Mouse (Mus musculus) mouse embryonic stem cell (cell line): ENCODE data around the gene Cyp21a1.
"Not testable (repeated sequence)": the region's sequence is repeated elsewhere in the genome, so short reads cannot be mapped to it uniquely, and the experiment has no call there.

Experiments
- in situ Hi-C, 2 experiments: fragments of 300-500 bp; cut with MboI; formaldehyde crosslinking; loops; 1 replicate in 1 of 2; 3 replicates in 1 of 2; pipeline ENCODE4 v1.14.3; 2019 to 2020; ENCODE audit warnings: low sequenced_read_pairs in 2 of 2, low pct_unique_long_range_greater_than_20kb in 1 of 2, mixed read lengths in 1 of 2; ENCODE audit not compliant: unreplicated experiment in 1 of 2

Cyp21a1 gene

DNA sequence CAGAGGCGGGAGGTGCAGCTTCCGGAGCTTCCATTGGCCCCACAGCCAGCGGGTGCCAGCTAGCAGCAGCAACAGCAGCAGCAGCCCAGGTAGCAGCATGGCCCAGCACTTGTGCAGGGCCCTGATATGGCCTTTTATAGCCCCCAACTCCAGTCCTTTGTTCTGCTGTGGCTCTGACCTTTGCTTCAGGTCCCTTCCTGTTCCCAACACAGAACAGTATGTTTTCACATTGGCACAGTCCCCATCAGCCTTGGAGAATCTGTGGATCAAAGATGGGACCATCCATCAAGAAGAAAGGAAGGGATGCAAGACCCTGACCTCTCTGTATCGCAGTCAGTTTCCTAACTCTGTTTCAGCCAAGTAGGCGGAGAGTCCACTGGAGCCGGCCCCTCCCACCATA, at the start of gene Cyp21a1:
TSS of gene Cyp21a1 (minus strand) at position 261 of the 400 bp plus-strand sequence.
- in situ Hi-C loops = not testable (repeated sequence)

DNA sequence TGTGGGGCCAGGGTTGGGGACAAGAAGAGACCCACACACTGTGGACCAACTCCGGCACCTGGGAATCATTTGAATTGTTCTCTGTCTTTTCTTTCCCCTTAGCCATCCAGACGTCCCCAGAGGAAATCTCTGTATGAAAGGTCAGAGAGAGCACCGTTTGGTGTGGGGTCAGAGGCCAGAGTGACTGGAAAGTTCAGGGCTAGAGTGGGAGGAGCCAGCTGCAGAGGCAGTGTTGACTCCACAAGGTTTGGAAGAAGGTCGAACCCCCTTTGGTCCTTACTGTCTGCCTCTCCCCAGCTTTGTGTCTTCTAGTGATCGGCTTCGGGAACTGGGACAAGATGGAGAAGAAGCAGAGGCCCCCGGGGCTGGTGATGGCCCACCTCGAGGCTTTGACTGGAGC, 49.1 kb upstream of the Cyp21a1 start:
- in situ Hi-C loops = no loop called here

GRCm38 (mm10) chr17:34850517-34851125, 46.3 kb upstream of the Cyp21a1 start:
- in situ Hi-C loops = no loop called here

- in situ Hi-C loops = no loop called here
Measured at GRCm38 (mm10) chr17:34849722-34850516, 45.6 kb upstream of the Cyp21a1 start, which contains the start of the genes Skiv2l and Nelfe. TSS of gene Skiv2l (minus strand) at chr17:34850210. TSS of gene Nelfe (plus strand) at chr17:34850391.

DNA sequence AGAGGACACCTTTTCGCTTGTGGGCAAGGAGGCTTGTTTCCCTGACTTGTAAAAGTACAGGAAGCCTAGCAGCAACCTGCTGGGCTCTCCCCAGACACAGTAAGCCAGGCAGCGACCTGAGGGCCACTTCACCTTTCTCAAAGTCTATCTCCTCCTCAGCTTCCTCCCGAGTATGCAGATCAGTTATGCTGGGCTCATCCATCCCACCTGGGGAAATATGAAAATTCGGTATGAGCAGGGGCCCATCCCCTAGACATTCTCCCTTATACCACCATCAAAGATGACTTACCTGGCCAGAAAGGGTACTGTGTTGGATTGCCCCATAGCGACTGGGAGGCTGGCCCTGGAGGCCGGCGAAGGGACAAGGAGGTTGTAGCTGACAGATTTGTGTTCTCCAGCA, 43.3 kb upstream of the Cyp21a1 start:
- in situ Hi-C loops = no loop called here

DNA sequence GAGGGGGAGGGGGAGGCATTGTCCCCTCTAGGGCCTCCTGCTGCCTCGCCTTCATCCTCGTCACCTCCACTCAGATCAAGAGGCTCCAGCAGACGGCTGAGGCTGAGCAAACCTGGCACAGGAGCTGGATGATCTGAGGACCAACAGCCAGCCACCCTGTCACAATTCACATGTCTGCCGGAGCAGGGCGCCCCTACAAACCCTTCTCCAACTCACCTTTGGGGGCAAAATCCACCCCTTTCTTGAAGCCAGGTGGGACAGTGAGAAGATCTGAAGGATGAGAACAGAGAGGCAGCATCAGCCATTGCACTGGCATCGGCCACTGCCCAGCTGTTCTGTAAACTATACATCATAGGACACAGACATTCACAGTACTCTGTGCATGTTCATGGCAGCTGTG, 42.8 kb upstream of the Cyp21a1 start:
- in situ Hi-C loops = no loop called here

DNA sequence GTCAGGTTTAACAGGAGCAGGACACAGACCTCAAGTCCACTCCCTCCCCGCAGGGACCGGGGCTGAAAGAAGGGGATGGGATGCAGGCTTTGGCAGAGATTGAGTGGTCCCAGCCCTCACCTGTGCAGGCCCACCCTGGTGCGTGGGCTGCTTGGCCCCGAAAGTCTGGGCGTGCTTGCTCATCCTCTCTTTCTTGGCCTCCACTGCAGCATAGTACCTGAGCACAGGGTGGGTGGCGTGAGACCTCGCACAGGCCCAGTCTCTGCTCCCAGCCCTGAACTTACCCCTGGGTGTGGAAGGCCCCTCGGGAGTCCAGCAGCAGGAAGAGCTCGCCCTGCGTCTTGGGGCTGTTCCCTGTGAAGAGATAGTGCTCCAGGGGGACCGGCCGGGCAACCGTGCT, 40.5 kb upstream of the Cyp21a1 start:
- in situ Hi-C loops = no loop called here

DNA sequence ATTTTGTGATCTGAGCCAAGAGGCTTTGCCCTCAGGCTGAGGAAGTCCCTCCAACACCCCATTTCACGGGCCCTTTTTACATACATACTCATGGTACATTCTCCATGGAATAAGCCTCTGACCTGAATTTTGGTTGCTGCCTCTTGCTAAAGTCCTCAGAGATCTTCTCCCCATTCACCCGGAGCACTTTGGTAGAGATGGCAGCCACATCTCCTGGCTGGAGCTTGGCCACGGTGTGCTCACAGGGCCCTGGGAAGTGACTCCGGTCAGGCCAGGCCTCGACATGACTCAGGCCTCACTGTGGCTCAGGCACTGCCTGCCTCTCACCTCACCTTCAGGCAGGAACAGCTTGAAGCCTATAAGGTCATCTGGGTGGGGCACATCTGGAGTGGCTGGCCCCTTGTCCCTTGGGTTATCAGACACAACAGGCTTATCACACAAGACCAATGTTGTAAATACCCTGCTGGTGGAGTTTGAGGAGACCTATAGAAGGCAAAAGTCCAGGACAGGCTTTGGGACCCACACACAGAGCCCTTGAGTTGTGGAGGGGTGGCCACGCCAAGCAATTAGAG, 36.5 kb upstream of the Cyp21a1 start:
- in situ Hi-C loops = no loop called here

DNA sequence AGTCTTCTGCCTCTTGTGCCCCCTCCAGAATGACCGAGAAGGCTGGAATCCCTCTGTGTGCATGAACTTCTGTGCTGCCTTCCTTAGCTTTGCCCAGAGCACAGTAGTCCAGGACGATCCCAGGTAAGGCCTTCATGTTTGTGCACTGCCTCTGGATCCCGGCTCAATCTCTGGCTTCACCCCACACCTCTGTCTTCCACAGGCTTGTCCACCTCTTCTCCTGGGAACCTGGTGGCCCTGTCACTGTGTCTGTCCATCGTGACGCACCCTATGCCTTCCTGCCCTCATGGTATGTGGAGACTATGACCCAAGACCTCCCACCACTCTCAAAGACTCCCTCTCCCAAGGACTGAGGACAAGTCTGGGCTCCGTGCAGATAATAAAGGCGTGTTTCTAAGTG, 34.4 kb upstream of the Cyp21a1 start:
- in situ Hi-C loops = no loop called here

DNA sequence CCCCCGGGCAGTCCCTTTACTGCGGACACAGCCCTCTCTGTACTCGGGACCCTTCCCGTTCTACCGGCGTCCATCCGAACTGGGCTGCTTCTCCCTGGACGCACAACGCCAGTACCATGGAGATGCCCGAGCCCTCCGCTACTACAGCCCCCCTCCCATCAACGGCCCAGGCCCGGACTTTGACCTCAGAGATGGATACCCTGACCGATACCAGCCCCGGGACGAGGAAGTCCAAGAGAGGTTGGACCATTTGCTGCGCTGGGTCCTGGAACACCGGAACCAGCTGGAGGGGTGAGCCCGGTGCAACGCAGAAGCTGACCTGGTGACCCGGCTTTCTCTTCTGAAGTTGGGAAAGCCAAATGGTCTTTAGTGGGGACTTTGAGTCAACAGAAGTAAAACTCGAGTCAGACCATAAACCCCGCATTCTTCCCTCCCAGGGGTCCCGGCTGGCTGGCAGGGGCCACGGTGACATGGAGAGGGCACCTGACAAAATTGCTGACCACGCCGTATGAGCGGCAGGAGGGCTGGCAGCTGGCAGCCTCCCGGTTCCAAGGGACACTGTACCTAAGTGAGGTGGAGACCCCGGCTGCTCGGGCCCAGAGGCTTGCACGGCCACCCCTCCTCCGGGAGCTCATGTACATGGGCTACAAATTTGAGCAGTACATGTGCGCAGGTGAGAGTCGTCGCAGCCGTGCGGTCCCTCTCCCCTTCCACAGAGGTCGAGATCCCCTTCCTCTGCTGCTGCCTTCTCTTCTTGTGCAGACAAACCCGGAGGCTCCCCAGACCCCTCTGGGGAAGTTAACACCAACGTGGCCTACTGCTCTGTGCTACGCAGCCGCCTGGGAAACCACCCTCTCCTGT, 33.3 kb upstream of the Cyp21a1 start:
- in situ Hi-C loops = no loop called here

- in situ Hi-C loops = no loop called here
Measured at GRCm38 (mm10) chr17:34836856-34837221, 32.5 kb upstream of the Cyp21a1 start, which contains the start of the genes Stk19 and Dxo. TSS of gene Stk19 (minus strand) at chr17:34836945. TSS of gene Dxo (plus strand) at chr17:34837019.

DNA sequence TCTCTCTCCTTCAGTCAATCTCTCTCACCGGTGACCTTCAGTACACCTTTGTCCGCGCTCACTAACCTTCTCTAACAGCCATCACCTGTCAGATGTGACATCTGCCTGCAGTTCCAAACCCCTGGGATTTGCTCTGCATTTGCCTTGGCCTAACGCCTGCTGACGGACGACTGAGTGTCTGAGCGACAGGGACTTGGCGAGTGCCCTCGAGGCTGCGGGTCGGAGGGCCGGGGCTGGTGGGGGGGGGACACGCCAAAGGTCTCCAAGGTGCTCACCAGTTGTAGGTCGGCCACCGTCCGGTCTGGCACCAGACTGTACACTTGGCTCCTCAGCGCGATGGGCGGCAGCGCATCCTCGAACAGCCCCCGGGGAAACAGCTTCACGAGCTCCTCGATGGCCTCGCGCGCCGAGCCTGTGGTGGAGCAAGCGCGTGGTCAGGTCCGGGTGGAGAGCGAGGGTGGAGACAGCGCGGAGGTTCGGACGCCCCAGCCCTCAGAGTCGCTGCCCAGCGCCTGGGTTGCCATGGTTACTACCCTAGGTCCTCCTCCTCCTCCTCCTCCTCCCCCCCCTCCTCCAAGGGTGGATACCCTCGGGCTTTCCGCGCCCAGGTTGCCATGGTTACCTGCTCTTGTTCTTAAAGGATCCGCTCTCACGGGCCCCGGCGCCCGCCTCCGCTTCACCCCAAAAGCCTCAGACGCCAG, 31.9 kb upstream of the Cyp21a1 start:
- in situ Hi-C loops = no loop called here

GRCm38 (mm10) chr17:34830776-34831175, 26.4 kb upstream of the Cyp21a1 start:
- in situ Hi-C loops = not testable (repeated sequence)

DNA sequence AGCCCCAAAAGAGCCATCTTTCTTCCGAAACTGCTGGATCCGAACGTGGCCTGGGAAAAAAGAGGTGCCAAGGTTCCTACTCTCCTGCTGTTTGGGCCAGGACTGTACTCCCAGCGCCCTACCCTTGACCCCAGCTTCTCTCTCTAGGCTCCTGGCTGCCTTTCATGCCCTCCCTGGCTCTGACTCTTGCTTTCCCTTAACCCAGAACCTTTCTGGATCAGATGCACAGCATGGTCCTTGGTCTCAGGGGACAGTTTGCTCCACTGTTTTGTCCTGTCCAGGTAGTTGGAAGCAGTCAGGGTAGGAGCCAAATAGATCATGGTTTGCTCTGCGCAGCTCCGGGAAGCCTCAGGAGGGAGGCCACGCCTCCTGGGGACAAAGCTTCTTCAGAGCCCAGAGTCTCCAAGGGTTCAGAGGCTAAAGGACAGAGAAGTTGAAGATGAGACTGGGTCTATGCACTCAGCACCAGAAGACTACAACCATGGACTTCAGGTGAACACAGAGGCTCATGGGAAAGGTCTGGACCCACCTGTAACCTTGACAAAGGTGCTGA, 10.5 kb upstream of the Cyp21a1 start:
- in situ Hi-C loops = no loop called here

DNA sequence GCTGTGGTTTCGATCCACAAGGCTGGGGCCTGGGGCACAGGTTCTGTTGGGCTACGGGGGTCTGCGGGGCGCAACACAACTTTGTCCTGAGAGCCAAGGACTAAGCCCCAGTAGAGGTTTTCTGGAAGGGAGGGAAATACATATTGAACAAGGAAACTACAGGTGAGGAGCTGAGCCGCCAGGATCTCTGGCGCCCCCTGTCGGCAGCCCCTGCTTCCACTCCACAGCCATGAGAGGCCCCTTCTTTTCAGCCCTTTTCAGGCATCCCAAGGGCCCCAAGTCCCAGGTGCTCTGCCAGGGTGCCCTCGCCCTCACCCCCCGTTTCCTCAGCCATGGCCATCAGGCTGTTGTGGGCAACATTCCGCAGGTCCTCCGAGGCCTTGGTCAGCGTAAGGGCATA, 9.4 kb upstream of the Cyp21a1 start:
- in situ Hi-C loops = not testable (repeated sequence)

DNA sequence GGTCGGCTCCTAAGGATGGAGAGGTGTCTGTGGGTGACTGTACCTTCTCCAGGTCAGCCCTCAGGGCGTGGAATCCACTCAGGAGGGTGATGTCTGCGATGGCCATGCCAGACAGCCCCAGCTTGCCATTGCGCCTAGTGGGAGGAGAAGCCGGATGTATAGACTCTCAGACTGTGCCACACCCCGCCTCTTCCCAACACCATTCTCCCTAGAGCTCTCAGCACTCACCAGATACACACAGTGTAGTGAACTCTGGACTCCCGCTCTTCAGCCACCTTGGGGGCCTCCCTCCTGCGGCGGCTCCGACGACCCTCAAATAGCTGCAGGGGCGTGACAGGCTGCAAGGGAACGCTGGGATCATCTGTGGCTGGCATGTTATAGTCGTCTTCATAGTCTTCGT, 6.9 kb upstream of the Cyp21a1 start:
- in situ Hi-C loops = no loop called here

- in situ Hi-C loops = not testable (repeated sequence)
Measured at GRCm38 (mm10) chr17:34810811-34811210, 6.5 kb upstream of the Cyp21a1 start.

DNA sequence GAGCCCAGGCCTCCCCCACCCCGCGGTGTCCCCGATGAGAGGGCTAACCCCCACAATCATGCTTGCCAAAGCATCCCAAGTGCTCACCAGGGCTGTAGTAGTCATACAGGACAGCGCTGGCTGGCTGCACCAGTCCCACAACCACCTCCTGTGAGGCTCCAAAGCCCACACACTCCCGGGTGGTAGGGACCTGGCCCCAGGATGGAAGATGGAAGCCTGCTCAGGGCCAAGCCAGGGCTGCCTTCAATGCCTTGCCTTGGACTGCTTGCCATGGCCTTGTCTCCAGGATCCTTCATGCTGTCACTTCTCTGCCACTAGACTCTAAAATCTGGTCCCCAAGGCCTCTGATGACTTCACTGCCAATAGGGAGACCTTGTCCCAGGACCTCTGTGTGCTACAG, 6.0 kb upstream of the Cyp21a1 start:
- in situ Hi-C loops = not testable (repeated sequence)
